Mouse (Mus musculus) small intestine, adult 2 months (tissue): ENCODE data around the gene Tcaim.

ENCODE experiments used
- CTCF ChIP-seq: fragments of 200-500 bp; IDR thresholded peaks from 2 replicates; pipeline ENCODE4 v1.5.1; 2012; ENCODE audit warnings: low read depth, mild to moderate bottlenecking, control low read depth, inconsistent platforms, low read length, moderate library complexity, mixed read lengths; ENCODE audit not compliant: insufficient replicate concordance, insufficient read length; ENCODE audit errors: extremely low read depth
- POLR2A ChIP-seq: fragments of 200-500 bp; IDR thresholded peaks from 2 replicates; pipeline ENCODE4 v1.6.1; 2012; ENCODE audit warnings: low read depth, mild to moderate bottlenecking, control low read depth, inconsistent platforms, low read length, moderate library complexity

DNA sequence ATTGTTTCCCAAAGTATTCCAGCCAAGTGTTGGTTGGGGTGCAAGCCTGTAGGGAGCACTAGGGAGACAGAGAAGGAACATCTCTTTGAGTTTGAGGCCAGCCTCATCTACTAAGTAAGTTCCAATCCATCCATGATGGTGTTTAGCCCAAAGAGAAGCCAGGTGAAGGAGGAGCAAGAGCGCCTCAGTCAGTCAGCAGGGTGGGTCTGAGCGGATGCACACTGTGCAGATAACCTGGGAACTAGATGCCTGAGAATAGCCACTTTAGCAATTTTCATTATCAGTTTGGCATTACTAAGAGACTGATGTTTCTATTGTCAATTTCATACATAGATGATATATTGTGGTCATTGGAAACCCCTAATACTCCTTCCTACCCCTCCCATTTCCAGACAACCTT lies 9.4 kb downstream of the Tcaim start:
- TF ChIP-seq CTCF = no peak
- TF ChIP-seq POLR2A = no peak
